Mouse (Mus musculus) ES-Bruce4 (cell line): ENCODE measurements at regions not wholly inside any gene's neighbourhood (a gene's known extent, or its start where the extent isn't known, plus 50 kb on each side); places are given as distances from the start of the nearest gene placed in this dataset.

Experiments
- H3K27ac ChIP-seq: 2 replicates; pipeline ENCODE4 v1.5.1; 2012; ENCODE audit warnings: low read length, inconsistent platforms; ENCODE audit not compliant: insufficient read depth
- H3K27me3 ChIP-seq: 2 replicates; pipeline ENCODE4 v1.6.1; 2012; ENCODE audit warnings: mild to moderate bottlenecking, low read length, inconsistent platforms; ENCODE audit not compliant: control insufficient read depth, poor library complexity, insufficient read depth, severe bottlenecking
- H3K36me3 ChIP-seq: 2 replicates; pipeline ENCODE4 v1.6.1; 2012; ENCODE audit warnings: inconsistent platforms, mild to moderate bottlenecking, low read length, moderate library complexity; ENCODE audit not compliant: control insufficient read depth, poor library complexity, insufficient read depth, severe bottlenecking
- H3K4me1 ChIP-seq: one replicate; pipeline ENCODE4 v1.8.1; 2011; ENCODE audit warnings: low read length; ENCODE audit not compliant: control insufficient read depth, insufficient read depth
- H3K4me3 ChIP-seq: 2 replicates; pipeline ENCODE4 v1.5.1; 2011; ENCODE audit warnings: low read depth, mild to moderate bottlenecking, low read length
- H3K9ac ChIP-seq: 2 replicates; pipeline ENCODE4 v1.6.1; 2012; ENCODE audit warnings: low read depth, mild to moderate bottlenecking, inconsistent platforms; ENCODE audit not compliant: poor library complexity, severe bottlenecking
- H3K9me3 ChIP-seq: replicated peaks from 2 replicates; pipeline ENCODE4 v1.6.1; 2012; ENCODE audit warnings: mild to moderate bottlenecking, low read length, inconsistent platforms; ENCODE audit not compliant: control insufficient read depth, poor library complexity, insufficient read depth, severe bottlenecking
- CTCF ChIP-seq: IDR thresholded peaks from one replicate; pipeline ENCODE4 v1.8.1; 2011; ENCODE audit warnings: low read depth, low read length
- EP300 ChIP-seq: IDR thresholded peaks from 2 replicates; pipeline ENCODE4 v1.6.1; 2011; ENCODE audit warnings: low read depth, low read length; ENCODE audit not compliant: insufficient read depth
- POLR2A ChIP-seq: IDR thresholded peaks from one replicate; pipeline ENCODE4 v1.8.1; 2011; ENCODE audit warnings: low read length; ENCODE audit not compliant: insufficient read depth

DNA sequence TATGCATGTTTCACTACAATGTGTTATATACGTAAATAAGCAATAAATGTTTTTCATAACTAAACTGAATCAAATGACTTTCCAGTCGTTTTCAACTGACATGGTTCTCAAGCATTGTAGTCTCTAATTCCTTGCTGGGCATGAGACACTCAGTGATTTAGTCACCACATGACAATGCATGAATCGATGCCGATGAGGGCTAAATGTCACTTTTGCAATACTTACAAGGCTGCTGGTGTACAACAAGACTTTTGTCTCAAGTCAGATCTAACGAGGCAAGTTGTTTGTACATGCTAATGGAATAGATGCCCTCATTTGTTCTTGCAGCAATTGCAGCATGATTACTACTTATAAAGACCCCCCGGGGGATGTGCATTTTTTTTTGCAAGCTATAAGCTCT lies 120.2 kb upstream of the Ifne start:
- Histone ChIP-seq H3K27ac (no peak overlapping the region), H3K4me3 (no peak overlapping the region), H3K9me3 (no peaks in the 10 kb centered on the region), H3K9ac (no peak overlapping the region), H3K4me1 (no peaks in the 10 kb centered on the region), H3K36me3 (no peaks in the 10 kb centered on the region), H3K27me3 (no peaks in the 10 kb centered on the region)
- no peak for TF ChIP-seq EP300

DNA sequence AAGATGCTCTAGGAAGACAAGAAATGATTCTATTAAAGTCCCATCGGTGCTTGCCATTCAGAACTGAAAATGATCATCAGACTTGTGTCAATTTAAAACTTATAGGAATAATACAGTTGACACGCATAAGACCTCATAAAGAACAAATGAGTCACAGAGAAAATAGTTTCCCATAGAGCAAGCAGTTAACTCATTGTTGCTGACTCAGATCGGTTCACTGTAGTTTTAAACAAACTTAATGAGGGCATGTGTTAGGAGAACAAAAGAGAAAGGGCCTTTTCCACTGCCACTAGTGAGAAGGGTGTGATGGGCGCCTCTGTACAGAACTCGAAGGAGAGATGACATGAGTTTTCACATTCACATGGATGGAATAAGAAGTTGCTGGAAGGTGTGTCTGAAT lies 118.3 kb upstream of the Ifne start:
- H3K9ac ChIP-seq: no peak overlapping the region

DNA sequence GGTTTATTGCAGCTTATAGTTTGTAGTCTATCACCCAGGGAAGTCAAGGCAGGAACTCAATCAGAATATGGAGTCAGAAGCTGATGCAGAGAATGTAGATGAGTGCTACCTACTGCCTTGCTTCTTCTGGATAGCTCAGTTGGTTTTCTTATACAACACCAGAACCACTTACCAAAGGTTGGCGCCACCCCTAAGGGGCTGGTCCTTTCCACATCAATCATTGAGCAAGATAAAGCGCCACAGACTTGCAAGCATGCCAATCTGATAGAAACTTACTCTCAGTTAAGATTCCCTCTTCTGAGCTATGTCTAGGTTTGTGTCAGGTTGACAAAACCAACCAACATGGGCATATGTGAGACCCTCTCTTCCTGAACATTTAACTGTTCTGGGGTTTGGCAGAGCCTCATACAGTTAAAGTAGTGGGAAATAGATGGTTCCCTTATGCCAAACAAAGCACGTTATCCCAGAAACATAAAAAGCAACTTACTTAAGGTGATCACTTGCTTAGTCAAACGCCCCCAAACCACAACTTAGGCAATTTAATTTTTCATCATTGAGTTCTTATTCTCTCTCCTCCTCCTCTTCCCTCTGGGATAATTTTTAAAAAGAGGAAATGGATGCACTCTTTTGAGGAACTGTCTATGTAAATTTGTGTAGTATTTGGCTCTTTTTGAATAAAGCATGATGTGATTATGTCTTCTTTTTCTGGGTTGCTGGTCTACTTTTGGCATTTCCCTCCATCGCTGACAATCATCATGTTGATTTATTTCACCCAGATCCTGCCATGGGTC lies 115.3 kb upstream of the Ifne start:
- TF ChIP-seq CTCF (no peak), EP300 (no peak), POLR2A (no peak)
- no peaks in the 10 kb centered on the region for H3K27me3 ChIP-seq

More for the DNA sequence above, 118.3 kb upstream of the Ifne start:
- no peak for TF ChIP-seq EP300
- TF ChIP-seq POLR2A: no peak
- no peak for TF ChIP-seq CTCF
- Histone ChIP-seq H3K27ac (no peak overlapping the region), H3K9me3 (no peaks in the 10 kb centered on the region), H3K36me3 (no peaks in the 10 kb centered on the region), H3K27me3 (no peaks in the 10 kb centered on the region), H3K4me3 (no peak overlapping the region), H3K4me1 (no peaks in the 10 kb centered on the region)

DNA sequence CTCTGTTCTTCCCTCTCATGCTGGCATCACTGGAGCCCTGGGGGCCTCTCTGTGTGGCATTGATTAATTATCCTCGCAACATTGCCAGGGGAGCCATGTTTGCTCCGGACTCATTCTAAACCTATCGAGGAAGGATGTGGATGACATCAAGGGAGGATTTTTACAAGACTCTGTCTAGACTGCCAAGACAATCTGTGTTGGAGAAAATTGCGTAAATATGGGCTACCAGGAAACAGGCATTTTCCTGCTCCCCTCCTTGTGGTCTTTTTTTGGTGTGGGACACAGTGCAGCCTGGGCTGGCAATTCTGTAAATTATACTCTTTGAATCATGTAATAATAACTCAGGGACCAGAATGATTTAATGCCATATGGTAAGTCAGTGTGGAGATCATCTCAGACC lies 114.5 kb upstream of the Ifne start:
- no peaks in the 10 kb centered on the region for H3K4me1 ChIP-seq

More for the DNA sequence above, 115.3 kb upstream of the Ifne start:
- Histone ChIP-seq H3K4me3 (no peak overlapping the region), H3K36me3 (no peaks in the 10 kb centered on the region), H3K9ac (no peak overlapping the region), H3K27ac (no peak overlapping the region), H3K4me1 (no peaks in the 10 kb centered on the region), H3K9me3 (no peaks in the 10 kb centered on the region)

DNA sequence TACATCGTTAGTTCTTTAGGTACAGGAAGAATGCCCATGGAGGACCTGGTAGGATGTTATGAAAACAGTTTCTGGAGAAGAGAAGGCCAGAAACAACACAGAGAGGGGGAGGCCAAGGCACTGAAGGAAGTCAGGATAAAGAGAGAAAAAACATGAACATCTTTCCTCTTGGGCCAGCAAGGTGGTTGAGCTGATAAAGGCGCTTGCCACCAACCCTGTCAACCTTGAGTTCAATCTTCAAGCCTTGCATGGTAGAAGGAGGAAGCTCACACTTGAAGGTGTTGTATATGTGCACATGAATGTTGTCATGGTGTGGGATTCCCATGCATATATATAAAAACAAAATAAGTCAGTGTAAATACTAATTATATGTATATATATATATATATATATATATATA lies 112.5 kb upstream of the Ifne start:
- Histone ChIP-seq H3K4me1 (no peaks in the 10 kb centered on the region), H3K27ac (no peak overlapping the region)

More for the DNA sequence above, 114.5 kb upstream of the Ifne start:
- Histone ChIP-seq H3K9me3 (no peaks in the 10 kb centered on the region), H3K36me3 (no peaks in the 10 kb centered on the region), H3K27ac (no peak overlapping the region), H3K4me3 (no peak overlapping the region), H3K27me3 (no peaks in the 10 kb centered on the region), H3K9ac (no peak overlapping the region)
- no peak for TF ChIP-seq CTCF
- TF ChIP-seq POLR2A: no peak
- TF ChIP-seq EP300: no peak

DNA sequence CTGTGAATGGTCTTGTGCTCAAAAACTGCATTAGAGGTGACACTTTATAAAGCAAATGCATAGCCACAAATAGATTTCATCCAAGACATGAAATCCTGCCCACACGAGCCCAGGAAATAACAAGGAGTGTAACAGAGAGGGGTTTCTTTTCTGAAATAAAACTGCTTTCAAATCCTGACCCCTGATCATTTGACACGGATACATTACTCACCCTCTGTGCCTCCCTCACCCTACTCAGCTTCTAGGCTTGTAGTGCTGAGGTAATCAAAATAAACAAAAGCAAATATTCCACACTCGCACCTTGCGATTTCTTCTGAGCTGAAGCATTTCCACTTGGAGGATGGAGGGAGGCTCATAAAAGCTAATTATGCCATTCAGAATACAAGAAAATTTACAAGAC lies 108.4 kb upstream of the Ifne start:
- TF ChIP-seq EP300: no peak
- no peak for TF ChIP-seq POLR2A
- no peak for TF ChIP-seq CTCF
- no peaks in the 10 kb centered on the region for H3K27me3 ChIP-seq

More for the DNA sequence above, 112.5 kb upstream of the Ifne start:
- Histone ChIP-seq H3K9me3 (no peaks in the 10 kb centered on the region), H3K27me3 (no peaks in the 10 kb centered on the region), H3K9ac (no peak overlapping the region), H3K4me3 (no peak overlapping the region), H3K36me3 (no peaks in the 10 kb centered on the region)
- TF ChIP-seq EP300 (no peak), POLR2A (no peak), CTCF (no peak)

More for the DNA sequence above, 108.4 kb upstream of the Ifne start:
- Histone ChIP-seq H3K4me3 (no peak overlapping the region), H3K27ac (no peak overlapping the region), H3K36me3 (no peaks in the 10 kb centered on the region), H3K9me3 (no peaks in the 10 kb centered on the region), H3K9ac (no peak overlapping the region), H3K4me1 (no peaks in the 10 kb centered on the region)
